Mouse (Mus musculus) stomach, postnatal 0 days (tissue): ENCODE data around the gene Eif2d.

Experiments used
- CTCF ChIP-seq: IDR thresholded peaks from 2 replicates; pipeline ENCODE4 v1.5.1; 2016; ENCODE audit warnings: antibody characterized with exemption, low read depth, mild to moderate bottlenecking, moderate library complexity
- EP300 ChIP-seq: optimal IDR thresholded peaks from 2 replicates; pipeline ENCODE3; 2016; ENCODE audit warnings: antibody characterized with exemption

DNA sequence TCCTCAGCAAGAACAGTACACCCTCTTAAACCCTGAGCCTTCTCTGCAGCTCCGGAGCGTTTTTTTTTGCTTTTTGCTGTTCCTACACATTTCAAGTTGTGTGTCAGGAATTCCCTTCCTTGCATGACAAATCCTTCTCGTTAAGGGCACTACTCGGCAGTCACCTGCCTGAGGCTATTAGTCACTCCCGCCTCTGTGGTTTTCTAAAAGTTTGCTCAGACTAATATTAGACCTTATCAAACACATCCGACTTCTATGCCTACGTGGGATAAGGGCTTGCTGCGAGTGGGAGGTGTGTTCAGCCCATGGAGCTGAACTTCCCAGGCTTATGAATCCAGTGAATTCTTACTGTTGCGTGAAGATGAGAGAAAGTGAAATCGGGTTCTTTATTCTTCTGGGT, 34.5 kb upstream of the Eif2d start:
- TF ChIP-seq CTCF (no peak), EP300 (no peak)
